Mouse (Mus musculus) lung, embryonic 15.5 days (tissue): ENCODE data around the gene St14. TPM values are rescaled to one million over a fixed set of nuclear protein-coding genes. Genes with fewer than 3 reads are reported as not detected.
A peak's percentile ranks its signal among the peaks of the same experiment; 100 is the strongest.

Source experiments
- ATAC-seq: fragments of 200-750 bp; cut with Nextera tagmentation; 2 replicates; pipeline ENCODE4 v1.8.0; 2017; ENCODE audit warnings: moderate number of reproducible peaks, borderline replicate concordance; ENCODE audit not compliant: low FRiP score, low TSS enrichment; ENCODE audit errors: extremely low read depth
- H3K27ac ChIP-seq: fragments of 300-500 bp; sonication (generic); 2 replicates; pipeline ENCODE4 v1.5.1; 2015; ENCODE audit warnings: moderate library complexity, mild to moderate bottlenecking, inconsistent platforms
- H3K27me3 ChIP-seq: fragments of 300-500 bp; sonication (generic); 2 replicates; pipeline ENCODE4 v1.6.1; 2015; ENCODE audit warnings: inconsistent platforms
- H3K36me3 ChIP-seq: fragments of 300-500 bp; sonication (generic); 2 replicates; pipeline ENCODE4 v1.6.1; 2015; ENCODE audit warnings: inconsistent platforms
- H3K4me1 ChIP-seq: fragments of 300-500 bp; sonication (generic); 2 replicates; pipeline ENCODE4 v1.6.1; 2015; ENCODE audit warnings: inconsistent platforms
- H3K4me2 ChIP-seq: fragments of 300-500 bp; sonication (generic); 2 replicates; pipeline ENCODE4 v1.6.1; 2015; ENCODE audit warnings: inconsistent platforms, mild to moderate bottlenecking, moderate library complexity
- H3K4me3 ChIP-seq: fragments of 300-500 bp; sonication (generic); 2 replicates; pipeline ENCODE4 v1.5.1; 2015; ENCODE audit warnings: mild to moderate bottlenecking, inconsistent platforms
- H3K9ac ChIP-seq: fragments of 300-500 bp; sonication (generic); 2 replicates; pipeline ENCODE4 v1.6.1; 2015; ENCODE audit warnings: inconsistent platforms
- H3K9me3 ChIP-seq: fragments of 300-500 bp; sonication (generic); 2 replicates; pipeline ENCODE4 v1.6.1; 2016; ENCODE audit warnings: inconsistent platforms
- WGBS: fragments of 180-500 bp; shearing (Covaris S2); methylation state at CpG from one replicate; pipeline ENCODE4 v1.1.7; 2015; 5-methylcytosine and 5-hydroxymethylcytosine counted together
- polyA plus RNA-seq: library from polyadenylated mRNA; unstranded; fragments of >200 nt; fragmentation: Nextera tagmentation; extraction: Ambion mirVana; gene quantifications from 2 replicates; pipeline ENCODE4 v1.2.1, GENCODE M21; 2015

Gene St14
- polyA plus RNA-seq, 1 experiment from 2014 or later = 50.9 TPM

GRCm38 (mm10) chr9:31091162-31091581 is 40.5 kb downstream of the St14 start:
- 90% methylated on average over 10 of the region's 10 CpGs for WGBS
- Histone ChIP-seq H3K4me1 (0 out of 2 replicates have a peak, but pooled peaks cover 2% of the 10 kb centered on the region), H3K4me3 (no peak overlapping the region), H3K27me3 (no peaks in the 10 kb centered on the region), H3K4me2 (no peak overlapping the region), H3K36me3 (peaks cover 2% of the 10 kb centered on the region; the same call in 1 of the 2 replicates), H3K9me3 (no peaks in the 10 kb centered on the region), H3K27ac (no peak overlapping the region), H3K9ac (no peak overlapping the region)
- no peak for ATAC-seq

GRCm38 (mm10) chr9:31090081-31091023 is 41.3 kb downstream of the St14 start:
- 73% methylated on average over 29 of the region's 29 CpGs for WGBS
- no peak for ATAC-seq
- Histone ChIP-seq H3K4me1 (0 out of 2 replicates have a peak, but pooled peaks cover 3% of the 10 kb centered on the region), H3K4me3 (no peak overlapping the region), H3K27ac (no peak overlapping the region), H3K36me3 (peaks cover 2% of the 10 kb centered on the region; the same call in 1 of the 2 replicates), H3K4me2 (no peak overlapping the region), H3K27me3 (no peaks in the 10 kb centered on the region), H3K9ac (no peak overlapping the region), H3K9me3 (no peaks in the 10 kb centered on the region)

- no peak for ATAC-seq
- H3K36me3 ChIP-seq = peaks cover 2% of the 10 kb centered on the region; the same call in 1 of the 2 replicates
- no peak overlapping the region for H3K4me2 ChIP-seq
- H3K9ac ChIP-seq = no peak overlapping the region
- WGBS = 77% methylated on average over 9 of the region's 9 CpGs
- no peak overlapping the region for H3K4me3 ChIP-seq
- H3K27ac ChIP-seq = no peak overlapping the region
- no peaks in the 10 kb centered on the region for H3K9me3 ChIP-seq
- no peaks in the 10 kb centered on the region for H3K27me3 ChIP-seq
- 0 out of 2 replicates have a peak, but pooled peaks cover 3% of the 10 kb centered on the region for H3K4me1 ChIP-seq
These were observed 42.1 kb downstream of the St14 start for GRCm38 (mm10) chr9:31089541-31089940.

GRCm38 (mm10) chr9:31088883-31089282 is 42.8 kb downstream of the St14 start:
- H3K4me3 ChIP-seq = no peak overlapping the region
- ATAC-seq = no peak
- H3K27ac ChIP-seq = no peak overlapping the region
- H3K4me2 ChIP-seq = no peak overlapping the region
- H3K27me3 ChIP-seq = no peaks in the 10 kb centered on the region
- H3K4me1 ChIP-seq = 0 out of 2 replicates have a peak, but pooled peaks cover 3% of the 10 kb centered on the region
- WGBS = 65% methylated on average over 4 of the region's 4 CpGs
- H3K9ac ChIP-seq = no peak overlapping the region
- peaks cover 2% of the 10 kb centered on the region; the same call in 1 of the 2 replicates for H3K36me3 ChIP-seq
- no peaks in the 10 kb centered on the region for H3K9me3 ChIP-seq

- H3K9me3 ChIP-seq = no peaks in the 10 kb centered on the region
- H3K27me3 ChIP-seq = peaks cover 3% of the 10 kb centered on the region; the same call in 1 of the 2 replicates
- H3K4me1 ChIP-seq = 0 out of 2 replicates have a peak, but pooled peaks cover 3% of the 10 kb centered on the region
- no peak overlapping the region for H3K27ac ChIP-seq
- H3K36me3 ChIP-seq = peaks cover 2% of the 10 kb centered on the region; the same call in 1 of the 2 replicates
- WGBS = 53% methylated on average over 3 of the region's 3 CpGs
- H3K4me2 ChIP-seq = no peak overlapping the region
- H3K9ac ChIP-seq = no peak overlapping the region
- no peak overlapping the region for H3K4me3 ChIP-seq
- ATAC-seq = no peak
These were observed 43.5 kb downstream of the St14 start for GRCm38 (mm10) chr9:31088116-31088515.

GRCm38 (mm10) chr9:31087466-31087865 is 44.2 kb downstream of the St14 start:
- H3K4me3 ChIP-seq = no peak overlapping the region
- H3K27ac ChIP-seq = no peak overlapping the region
- H3K36me3 ChIP-seq = peaks cover 2% of the 10 kb centered on the region; the same call in 1 of the 2 replicates
- peaks cover 8% of the 10 kb centered on the region; the same call in 1 of the 2 replicates for H3K27me3 ChIP-seq
- WGBS = 69% methylated on average over 4 of the region's 4 CpGs
- 0 out of 2 replicates have a peak, but pooled peaks cover 3% of the 10 kb centered on the region for H3K4me1 ChIP-seq
- no peak for ATAC-seq
- no peaks in the 10 kb centered on the region for H3K9me3 ChIP-seq
- no peak overlapping the region for H3K9ac ChIP-seq
- no peak overlapping the region for H3K4me2 ChIP-seq

GRCm38 (mm10) chr9:31086754-31087145 is 44.9 kb downstream of the St14 start:
- no peaks in the 10 kb centered on the region for H3K9me3 ChIP-seq
- 73% methylated on average over 7 of the region's 7 CpGs for WGBS
- no peak overlapping the region for H3K4me3 ChIP-seq
- H3K4me1 ChIP-seq = peaks cover 3% of the 10 kb centered on the region; the same call in 1 of the 2 replicates
- no peak overlapping the region for H3K9ac ChIP-seq
- no peak for ATAC-seq
- H3K27me3 ChIP-seq = peaks cover 8% of the 10 kb centered on the region; the same call in 1 of the 2 replicates
- peaks cover 2% of the 10 kb centered on the region; the same call in 1 of the 2 replicates for H3K36me3 ChIP-seq
- H3K4me2 ChIP-seq = no peak overlapping the region
- no peak overlapping the region for H3K27ac ChIP-seq

GRCm38 (mm10) chr9:31086085-31086753 is 45.4 kb downstream of the St14 start:
- H3K36me3 ChIP-seq = peaks cover 2% of the 10 kb centered on the region; the same call in 1 of the 2 replicates
- no peak overlapping the region for H3K9ac ChIP-seq
- no peak overlapping the region for H3K4me3 ChIP-seq
- peaks cover 3% of the 10 kb centered on the region; the same call in 1 of the 2 replicates for H3K4me1 ChIP-seq
- H3K27ac ChIP-seq = no peak overlapping the region
- H3K9me3 ChIP-seq = no peaks in the 10 kb centered on the region
- H3K4me2 ChIP-seq = no peak overlapping the region
- H3K27me3 ChIP-seq = peaks cover 8% of the 10 kb centered on the region; the same call in 1 of the 2 replicates
- no peak for ATAC-seq
- 15% methylated on average over 10 of the region's 10 CpGs for WGBS

GRCm38 (mm10) chr9:31085556-31085955 is 46.1 kb downstream of the St14 start:
- peaks cover 2% of the 10 kb centered on the region; the same call in 1 of the 2 replicates for H3K36me3 ChIP-seq
- no peak overlapping the region for H3K4me2 ChIP-seq
- ATAC-seq = no peak
- whole genome bisulfite sequencing = 64% methylated on average over 5 of the region's 5 CpGs
- H3K27me3 ChIP-seq = peaks cover 8% of the 10 kb centered on the region; the same call in 1 of the 2 replicates
- H3K27ac ChIP-seq = no peak overlapping the region
- peaks cover 3% of the 10 kb centered on the region; the same call in 1 of the 2 replicates for H3K4me1 ChIP-seq
- H3K4me3 ChIP-seq = no peak overlapping the region
- no peak overlapping the region for H3K9ac ChIP-seq
- no peaks in the 10 kb centered on the region for H3K9me3 ChIP-seq

GRCm38 (mm10) chr9:31082771-31083170 is 48.9 kb downstream of the St14 start:
- Histone ChIP-seq H3K27ac (no peak overlapping the region), H3K27me3 (peaks cover 8% of the 10 kb centered on the region; the same call in 1 of the 2 replicates), H3K4me2 (no peak overlapping the region), H3K4me1 (peaks cover 6% of the 10 kb centered on the region; the same call in 1 of the 2 replicates), H3K9ac (no peak overlapping the region), H3K9me3 (no peaks in the 10 kb centered on the region), H3K4me3 (no peak overlapping the region), H3K36me3 (no peaks in the 10 kb centered on the region)
- WGBS = 77% methylated on average over 6 of the region's 6 CpGs
- no peak for ATAC-seq

- Histone ChIP-seq H3K27me3 (peaks cover 8% of the 10 kb centered on the region; the same call in 1 of the 2 replicates), H3K36me3 (no peaks in the 10 kb centered on the region), H3K9me3 (no peaks in the 10 kb centered on the region), H3K4me2 (peak overlapping the region; percentile 30; the same call in 1 of the 2 replicates), H3K4me3 (no peak overlapping the region), H3K27ac (no peak overlapping the region), H3K9ac (0 out of 2 replicates have a peak overlapping the region, but pooled peaks have one; percentile 2), H3K4me1 (peaks cover 6% of the 10 kb centered on the region; the same call in 1 of the 2 replicates)
- WGBS = 8% methylated on average over 15 of the region's 15 CpGs
- no peak for ATAC-seq
These were observed 49.5 kb downstream of the St14 start for GRCm38 (mm10) chr9:31082054-31082666.
